Mouse (Mus musculus): ENCODE results near the gene Suz12.
"Not testable (repeated sequence)": the region's sequence is repeated elsewhere in the genome, so short reads cannot be mapped to it uniquely, and the experiment has no call there.

Gene Suz12

GRCm38 (mm10) chr11:79992592-79993355 lies at the start of gene Suz12:
Suz12 (plus strand) TSS chr11:79993106.
- peak; percentile 94 for DNase-seq (ENCODE audit: low read depth, low spot score)

GRCm38 (mm10) chr11:79943136-79943535 lies 49.8 kb upstream of the Suz12 start:
- no peak for DNase-seq (ENCODE audit: low read depth, low spot score)

GRCm38 (mm10) chr11:79943601-79944000 lies 49.3 kb upstream of the Suz12 start:
- DNase-seq (ENCODE audit: low read depth, low spot score) = no peak

GRCm38 (mm10) chr11:79947265-79947664 lies 45.6 kb upstream of the Suz12 start:
- no peak for DNase-seq (ENCODE audit: low read depth, low spot score)

- no peak for DNase-seq (ENCODE audit: low read depth, low spot score)
Observed at GRCm38 (mm10) chr11:79961346-79962124, 31.4 kb upstream of the Suz12 start.

GRCm38 (mm10) chr11:79962125-79962876 lies 30.6 kb upstream of the Suz12 start, which contains the start of gene Utp6:
Utp6 (minus strand) TSS chr11:79962390.
- peak; percentile 100 for DNase-seq (ENCODE audit: low read depth, low spot score)

GRCm38 (mm10) chr11:79962877-79963183 lies 30.1 kb upstream of the Suz12 start:
- DNase-seq (ENCODE audit: low read depth, low spot score) = no peak

GRCm38 (mm10) chr11:79963212-79963974 lies 29.5 kb upstream of the Suz12 start:
- no peak for DNase-seq (ENCODE audit: low read depth, low spot score)

- DNase-seq (ENCODE audit: low read depth, low spot score) = no peak
Observed at GRCm38 (mm10) chr11:79965896-79966295, 27.0 kb upstream of the Suz12 start.

- no peak for DNase-seq (ENCODE audit: low read depth, low spot score)
Observed at GRCm38 (mm10) chr11:79967752-79968151, 25.2 kb upstream of the Suz12 start.

- DNase-seq (ENCODE audit: low read depth, low spot score) = no peak
Observed at GRCm38 (mm10) chr11:79973133-79973532, 19.8 kb upstream of the Suz12 start.

GRCm38 (mm10) chr11:79973626-79974476 lies 19.1 kb upstream of the Suz12 start:
- DNase-seq (ENCODE audit: low read depth, low spot score) = no peak

- DNase-seq (ENCODE audit: low read depth, low spot score) = no peak
Observed at GRCm38 (mm10) chr11:79975377-79975776, 17.5 kb upstream of the Suz12 start.

GRCm38 (mm10) chr11:79976222-79976621 lies 16.7 kb upstream of the Suz12 start:
- DNase-seq (ENCODE audit: low read depth, low spot score) = no peak

GRCm38 (mm10) chr11:79976645-79977044 lies 16.3 kb upstream of the Suz12 start:
- DNase-seq (ENCODE audit: low read depth, low spot score) = not testable (repeated sequence)

GRCm38 (mm10) chr11:79977061-79977460 lies 15.8 kb upstream of the Suz12 start:
- DNase-seq (ENCODE audit: low read depth, low spot score) = not testable (repeated sequence)

GRCm38 (mm10) chr11:79977747-79978146 lies 15.2 kb upstream of the Suz12 start:
- DNase-seq (ENCODE audit: low read depth, low spot score) = not testable (repeated sequence)

GRCm38 (mm10) chr11:79986886-79987285 lies 6.0 kb upstream of the Suz12 start:
- DNase-seq (ENCODE audit: low read depth, low spot score) = no peak

- DNase-seq (ENCODE audit: low read depth, low spot score) = no peak
Observed at GRCm38 (mm10) chr11:79987896-79988295, 5.0 kb upstream of the Suz12 start.

- DNase-seq (ENCODE audit: low read depth, low spot score) = no peak
Observed at GRCm38 (mm10) chr11:79990120-79990519, 2.8 kb upstream of the Suz12 start.
